Mouse (Mus musculus) embryonic facial prominence, embryonic 13.5 days (tissue): ENCODE data around the gene Hapln4. TPM values are rescaled to one million over a fixed set of nuclear protein-coding genes. Genes with fewer than 3 reads are reported as not detected.

ENCODE experiments used
- ATAC-seq: fragments of 200-750 bp; cut with Nextera tagmentation; 2 replicates; pipeline ENCODE4 v1.8.0; 2017; ENCODE audit warnings: low read depth; ENCODE audit not compliant: insufficient number of reproducible peaks, insufficient read depth, low FRiP score, low TSS enrichment
- H3K27ac ChIP-seq: fragments of 300-500 bp; sonication (generic); 2 replicates; pipeline ENCODE4 v1.5.1; 2015; ENCODE audit warnings: moderate library complexity, mild to moderate bottlenecking, inconsistent platforms
- H3K27me3 ChIP-seq: fragments of 300-500 bp; sonication (generic); 2 replicates; pipeline ENCODE4 v1.6.1; 2015; ENCODE audit warnings: mild to moderate bottlenecking, inconsistent platforms
- H3K36me3 ChIP-seq: fragments of 300-500 bp; sonication (generic); 2 replicates; pipeline ENCODE4 v1.6.1; 2015; ENCODE audit warnings: mild to moderate bottlenecking, inconsistent platforms
- H3K4me1 ChIP-seq: fragments of 300-500 bp; sonication (generic); 2 replicates; pipeline ENCODE4 v1.6.1; 2015; ENCODE audit warnings: inconsistent platforms
- H3K4me2 ChIP-seq: fragments of 300-500 bp; sonication (generic); 2 replicates; pipeline ENCODE4 v1.6.1; 2015; ENCODE audit warnings: moderate library complexity, mild to moderate bottlenecking, inconsistent platforms
- H3K4me3 ChIP-seq: fragments of 300-500 bp; sonication (generic); 2 replicates; pipeline ENCODE4 v1.5.1; 2015; ENCODE audit warnings: mild to moderate bottlenecking, inconsistent platforms
- H3K9ac ChIP-seq: fragments of 300-500 bp; sonication (generic); 2 replicates; pipeline ENCODE4 v1.6.1; 2015; ENCODE audit warnings: mild to moderate bottlenecking, inconsistent platforms
- H3K9me3 ChIP-seq: fragments of 300-500 bp; sonication (generic); 2 replicates; pipeline ENCODE4 v1.6.1; 2016; ENCODE audit warnings: inconsistent platforms
- WGBS: fragments of 180-500 bp; shearing (Covaris S2); methylation state at CpG from one replicate; pipeline ENCODE4 v1.1.7; 2015; ENCODE audit warnings: mixed read lengths; 5-methylcytosine and 5-hydroxymethylcytosine counted together
- polyA plus RNA-seq: library from polyadenylated mRNA; unstranded; fragments of >200 nt; fragmentation: Nextera tagmentation; extraction: Ambion mirVana; gene quantifications from 2 replicates; pipeline ENCODE4 v1.2.1, GENCODE M21; 2015

Gene Hapln4
- polyA plus RNA-seq, 1 experiment from 2014 or later: 0.21 TPM

GRCm38 (mm10) chr8:70073120-70073519, 10.1 kb upstream of the Hapln4 start:
- Histone ChIP-seq H3K9ac (no peak overlapping the region), H3K4me3 (peak overlapping the region; percentile 12; the same call in 1 of the 2 replicates), H3K9me3 (no peaks in the 10 kb centered on the region), H3K36me3 (peaks cover 41% of the 10 kb centered on the region), H3K27me3 (no peaks in the 10 kb centered on the region), H3K27ac (no peak overlapping the region), H3K4me1 (peaks cover 8% of the 10 kb centered on the region; the same call in 1 of the 2 replicates), H3K4me2 (peak overlapping the region; percentile 53)
- WGBS: 67% methylated on average over 8 of the region's 8 CpGs
- ATAC-seq: no peak

DNA sequence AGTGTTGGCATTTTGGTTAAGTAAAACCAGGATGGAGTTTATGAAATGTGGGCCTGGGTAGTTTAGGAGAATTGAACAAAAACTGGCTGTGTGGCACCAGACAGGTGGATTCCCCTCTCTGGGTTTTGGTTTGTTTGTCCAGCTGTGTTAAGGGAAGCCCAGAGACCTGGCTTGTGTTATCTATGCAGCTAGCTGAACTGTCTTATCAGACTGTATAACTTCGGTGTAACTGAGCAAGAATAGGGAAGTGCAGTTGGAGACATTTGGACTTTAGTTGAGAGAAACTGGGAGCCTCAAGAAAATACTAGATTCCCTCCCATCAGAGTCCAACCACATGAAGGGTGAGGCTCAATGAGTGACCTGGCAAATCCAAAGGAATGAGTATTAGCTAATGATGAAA, 9.6 kb upstream of the Hapln4 start:
- H3K4me1 ChIP-seq: peaks cover 8% of the 10 kb centered on the region; the same call in 1 of the 2 replicates
- 78% methylated on average over 1 of the region's 1 CpGs for WGBS
- ATAC-seq: no peak
- H3K9ac ChIP-seq: no peak overlapping the region
- no peak overlapping the region for H3K4me2 ChIP-seq
- no peak overlapping the region for H3K4me3 ChIP-seq
- no peak overlapping the region for H3K27ac ChIP-seq
- peaks cover 38% of the 10 kb centered on the region for H3K36me3 ChIP-seq
- H3K9me3 ChIP-seq: no peaks in the 10 kb centered on the region
- no peaks in the 10 kb centered on the region for H3K27me3 ChIP-seq

DNA sequence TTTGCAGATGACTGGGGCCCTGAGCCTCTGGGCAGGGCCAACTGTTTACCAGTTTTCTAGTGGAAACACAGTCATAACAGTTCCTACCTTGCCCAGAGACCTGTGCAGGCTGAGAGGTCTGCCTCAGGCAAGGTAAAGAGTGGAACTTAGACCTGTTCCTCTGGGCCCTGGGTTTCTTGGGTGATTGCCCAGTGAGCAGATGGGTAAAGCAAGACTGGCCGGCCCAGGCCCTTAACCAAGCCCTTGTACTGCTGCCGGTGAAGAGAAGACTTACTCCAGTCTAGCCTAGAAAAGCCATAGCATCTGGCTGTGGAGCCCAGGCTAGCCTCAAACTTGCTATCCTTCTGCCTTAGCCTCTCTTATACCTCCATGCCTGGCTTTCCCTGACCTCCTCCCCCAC, 1.3 kb upstream of the Hapln4 start:
- H3K9me3 ChIP-seq: no peaks in the 10 kb centered on the region
- WGBS: 96% methylated on average over 2 of the region's 2 CpGs
- 0 out of 2 replicates have a peak, but pooled peaks cover 3% of the 10 kb centered on the region for H3K36me3 ChIP-seq
- H3K27me3 ChIP-seq: peaks cover 55% of the 10 kb centered on the region
- H3K4me1 ChIP-seq: peaks cover 19% of the 10 kb centered on the region
- no peak overlapping the region for H3K9ac ChIP-seq
- H3K27ac ChIP-seq: no peak overlapping the region
- no peak overlapping the region for H3K4me3 ChIP-seq
- ATAC-seq: no peak
- H3K4me2 ChIP-seq: no peak overlapping the region

- H3K9me3 ChIP-seq: no peaks in the 10 kb centered on the region
- H3K9ac ChIP-seq: peak overlapping the region; percentile 61
- H3K4me3 ChIP-seq: peak overlapping the region; percentile 45
- peaks cover 80% of the 10 kb centered on the region for H3K27me3 ChIP-seq
- no peak overlapping the region for H3K27ac ChIP-seq
- H3K36me3 ChIP-seq: no peaks in the 10 kb centered on the region
- peaks cover 27% of the 10 kb centered on the region for H3K4me1 ChIP-seq
- ATAC-seq: no peak
- WGBS: 2% methylated on average over 71 of the region's 71 CpGs
- peak overlapping the region; percentile 85 for H3K4me2 ChIP-seq
Measured at GRCm38 (mm10) chr8:70084191-70085065, 1.2 kb downstream of the Hapln4 start.

DNA sequence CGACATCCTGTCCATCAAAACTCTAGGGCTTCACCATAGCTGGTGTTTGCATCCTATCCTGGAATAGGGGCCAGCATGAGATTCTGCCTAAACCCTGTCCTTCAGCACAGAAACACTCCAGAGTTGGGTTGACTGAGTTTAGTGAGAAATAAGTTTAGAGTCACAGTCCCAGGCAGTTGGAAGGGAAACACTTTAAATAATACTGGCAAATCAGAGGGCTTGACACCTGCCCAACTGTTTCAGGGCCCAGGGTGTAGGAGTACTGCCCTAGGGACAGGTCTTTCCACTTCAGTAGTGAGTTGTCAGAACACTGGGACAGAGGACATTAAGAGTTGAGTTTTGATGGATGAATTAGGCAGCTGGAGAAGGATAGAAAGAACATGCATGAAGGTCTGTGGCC, 2.9 kb downstream of the Hapln4 start:
- 36% methylated on average over 1 of the region's 1 CpGs for WGBS
- Histone ChIP-seq H3K9me3 (no peaks in the 10 kb centered on the region), H3K27me3 (peaks cover 97% of the 10 kb centered on the region), H3K9ac (no peak overlapping the region), H3K36me3 (no peaks in the 10 kb centered on the region), H3K27ac (no peak overlapping the region), H3K4me2 (no peak overlapping the region), H3K4me3 (no peak overlapping the region), H3K4me1 (peaks cover 27% of the 10 kb centered on the region)
- no peak for ATAC-seq

DNA sequence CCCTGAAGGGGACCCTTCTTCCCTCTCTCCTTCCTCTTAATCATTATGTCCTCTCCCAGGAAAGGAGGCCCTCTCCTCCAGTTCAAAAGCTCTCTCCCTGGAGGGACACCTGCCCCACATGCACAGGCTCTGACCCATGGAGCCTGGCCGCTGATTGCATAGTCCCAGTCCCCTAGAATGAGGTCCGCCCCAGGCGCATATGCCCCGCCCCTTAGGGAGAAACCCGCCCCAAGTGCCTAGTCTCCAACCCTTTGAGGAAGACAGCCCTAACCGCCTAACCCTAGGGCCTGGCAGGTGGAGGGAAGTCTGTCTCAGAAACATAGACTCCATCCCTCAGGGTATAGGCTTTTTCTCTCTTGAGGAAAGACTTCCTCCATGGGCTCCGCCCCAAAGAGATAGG, 4.0 kb downstream of the Hapln4 start:
- WGBS: 5% methylated on average over 7 of the region's 7 CpGs
- peak overlapping the region; percentile 81; the same call in 1 of the 2 replicates for H3K4me2 ChIP-seq
- peaks cover 100% of the 10 kb centered on the region for H3K27me3 ChIP-seq
- no peaks in the 10 kb centered on the region for H3K36me3 ChIP-seq
- no peak overlapping the region for H3K9ac ChIP-seq
- 0 out of 2 replicates have a peak overlapping the region, but pooled peaks have one; percentile 46 for H3K4me3 ChIP-seq
- H3K4me1 ChIP-seq: peaks cover 27% of the 10 kb centered on the region
- no peak for ATAC-seq
- H3K27ac ChIP-seq: no peak overlapping the region
- H3K9me3 ChIP-seq: no peaks in the 10 kb centered on the region

- ATAC-seq: peak; percentile 74; the same call in 1 of the 2 replicates
- Histone ChIP-seq H3K4me2 (peak overlapping the region; percentile 81), H3K27ac (no peak overlapping the region), H3K4me1 (peaks cover 27% of the 10 kb centered on the region), H3K9me3 (no peaks in the 10 kb centered on the region), H3K9ac (peak overlapping the region; percentile 66), H3K4me3 (peak overlapping the region; percentile 46), H3K36me3 (no peaks in the 10 kb centered on the region), H3K27me3 (peaks cover 94% of the 10 kb centered on the region)
- WGBS: 5% methylated on average over 56 of the region's 56 CpGs
Measured at GRCm38 (mm10) chr8:70087836-70088650, 4.8 kb downstream of the Hapln4 start.

DNA sequence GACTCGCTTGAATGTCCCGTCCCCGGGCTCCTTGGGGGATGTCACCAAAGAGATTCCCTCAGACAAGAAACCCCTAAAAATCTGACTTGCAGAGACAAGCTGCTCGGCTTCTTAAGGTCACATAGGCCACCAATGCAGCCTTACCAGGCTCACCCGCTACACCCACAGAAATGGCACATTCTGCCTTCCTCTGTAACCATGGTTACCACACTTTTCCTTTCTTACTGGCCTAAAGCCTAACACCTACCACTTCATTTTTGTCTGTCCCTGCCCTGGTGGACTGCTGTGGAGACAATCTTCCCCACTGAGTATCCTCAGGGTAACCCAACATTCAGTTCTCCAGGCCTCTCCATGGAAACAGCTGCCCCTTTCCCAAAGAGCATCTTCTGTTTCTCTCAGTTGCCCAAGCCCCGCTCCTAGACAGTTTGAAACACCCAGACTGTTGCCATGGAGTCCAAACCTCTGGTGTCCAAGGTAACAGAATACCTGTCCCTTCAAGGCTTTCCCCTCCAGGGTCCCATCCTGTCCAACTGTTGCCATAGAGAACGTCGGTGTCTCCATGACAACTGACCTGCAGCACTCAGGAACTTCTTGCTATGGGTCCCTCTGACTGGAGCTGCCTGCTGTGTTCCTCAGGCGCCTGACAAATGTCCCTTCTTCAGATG, 6.2 kb downstream of the Hapln4 start:
- H3K4me2 ChIP-seq: no peak overlapping the region
- no peaks in the 10 kb centered on the region for H3K9me3 ChIP-seq
- H3K4me1 ChIP-seq: peaks cover 13% of the 10 kb centered on the region
- H3K36me3 ChIP-seq: no peaks in the 10 kb centered on the region
- H3K27ac ChIP-seq: no peak overlapping the region
- WGBS: 62% methylated on average over 9 of the region's 9 CpGs
- no peak overlapping the region for H3K4me3 ChIP-seq
- no peak overlapping the region for H3K9ac ChIP-seq
- H3K27me3 ChIP-seq: peaks cover 85% of the 10 kb centered on the region
- no peak for ATAC-seq

- no peak for ATAC-seq
- Histone ChIP-seq H3K36me3 (no peaks in the 10 kb centered on the region), H3K4me3 (no peak overlapping the region), H3K4me2 (no peak overlapping the region), H3K9me3 (no peaks in the 10 kb centered on the region; the same call in 1 of the 2 replicates), H3K27ac (no peak overlapping the region), H3K27me3 (peaks cover 59% of the 10 kb centered on the region), H3K9ac (no peak overlapping the region), H3K4me1 (peaks cover 7% of the 10 kb centered on the region)
- WGBS: 49% methylated on average over 8 of the region's 8 CpGs
Measured at GRCm38 (mm10) chr8:70092786-70093185, 9.5 kb downstream of the Hapln4 start.

- Histone ChIP-seq H3K4me1 (no peaks in the 10 kb centered on the region), H3K9ac (no peak overlapping the region), H3K4me3 (no peak overlapping the region), H3K27me3 (peaks cover 11% of the 10 kb centered on the region), H3K27ac (no peak overlapping the region), H3K4me2 (no peak overlapping the region), H3K36me3 (no peaks in the 10 kb centered on the region), H3K9me3 (no peaks in the 10 kb centered on the region; the same call in 1 of the 2 replicates)
- WGBS: 76% methylated on average over 8 of the region's 8 CpGs
- ATAC-seq: no peak
Measured at GRCm38 (mm10) chr8:70099276-70099675, 16.0 kb downstream of the Hapln4 start.

- Histone ChIP-seq H3K9me3 (no peaks in the 10 kb centered on the region; the same call in 1 of the 2 replicates), H3K4me3 (no peak overlapping the region), H3K27me3 (peaks cover 11% of the 10 kb centered on the region), H3K9ac (no peak overlapping the region), H3K27ac (no peak overlapping the region), H3K4me2 (no peak overlapping the region), H3K36me3 (no peaks in the 10 kb centered on the region), H3K4me1 (no peaks in the 10 kb centered on the region)
- ATAC-seq: no peak
- 83% methylated on average over 8 of the region's 8 CpGs for WGBS
Measured at GRCm38 (mm10) chr8:70100241-70100640, 17.0 kb downstream of the Hapln4 start.
